Mouse (Mus musculus) frontal cortex, adult 2 months (tissue): ENCODE measurements around the gene Rbm25. TPM values are rescaled to one million over a fixed set of nuclear protein-coding genes. Genes with fewer than 3 reads are reported as not detected.
A peak's percentile ranks its signal among the peaks of the same experiment; 100 is the strongest.

ENCODE experiments used
- DNase-seq, 2 experiments: peaks; one replicate each; pipeline ENCODE4 v3.0.0; 2022; ENCODE audit warnings: low spot score in 1 of 2; ENCODE audit errors: extremely low spot score in 1 of 2
- polyA plus RNA-seq: library from polyadenylated mRNA; depleted of rRNA; stranded (reverse); fragments of >200 nt; gene quantifications from 2 replicates; pipeline ENCODE4 v1.2.3, GENCODE M21; 2012

Gene Rbm25
- polyA plus RNA-seq, 1 experiment = 181 TPM

DNA sequence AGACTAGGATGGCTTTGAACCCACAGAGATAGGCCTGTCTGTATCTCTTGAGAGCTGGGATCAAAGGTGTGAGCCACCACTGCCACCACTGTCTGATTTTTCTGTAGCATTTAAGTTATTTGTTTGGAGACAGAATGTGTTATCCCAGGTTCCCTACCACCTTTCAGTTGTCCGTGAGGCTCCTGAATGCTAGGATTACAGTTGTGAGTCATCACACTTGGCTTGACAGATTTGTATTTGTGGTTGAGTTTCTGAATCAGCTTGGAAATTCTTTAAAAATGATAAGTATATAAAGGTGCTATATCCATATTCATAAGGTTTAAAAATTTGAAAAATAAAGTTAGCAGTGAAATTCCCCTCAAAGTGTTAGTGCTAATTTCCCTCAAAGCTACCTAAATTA lies 12.1 kb downstream of the Rbm25 start:
- DNase-seq = no peak

DNA sequence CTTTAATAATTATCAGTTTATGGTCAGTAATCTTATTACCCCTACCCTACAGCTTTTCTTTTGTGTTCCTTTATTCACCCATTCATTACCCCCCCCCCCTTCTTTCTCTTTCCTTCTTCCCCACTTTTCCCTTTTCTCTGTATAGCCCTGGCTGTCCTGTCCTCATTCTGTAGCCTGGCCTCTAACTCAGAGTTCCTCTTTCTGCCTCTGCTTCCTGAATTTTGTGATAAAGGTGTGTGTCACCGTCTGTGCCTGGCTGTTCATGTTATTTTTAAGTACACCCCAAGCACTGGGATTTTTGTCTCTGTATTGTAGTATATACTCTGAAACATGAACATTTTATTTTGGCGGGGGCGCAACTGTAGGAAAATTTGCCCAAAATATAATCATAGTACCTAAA lies 19.3 kb downstream of the Rbm25 start:
- DNase-seq = no peak

DNA sequence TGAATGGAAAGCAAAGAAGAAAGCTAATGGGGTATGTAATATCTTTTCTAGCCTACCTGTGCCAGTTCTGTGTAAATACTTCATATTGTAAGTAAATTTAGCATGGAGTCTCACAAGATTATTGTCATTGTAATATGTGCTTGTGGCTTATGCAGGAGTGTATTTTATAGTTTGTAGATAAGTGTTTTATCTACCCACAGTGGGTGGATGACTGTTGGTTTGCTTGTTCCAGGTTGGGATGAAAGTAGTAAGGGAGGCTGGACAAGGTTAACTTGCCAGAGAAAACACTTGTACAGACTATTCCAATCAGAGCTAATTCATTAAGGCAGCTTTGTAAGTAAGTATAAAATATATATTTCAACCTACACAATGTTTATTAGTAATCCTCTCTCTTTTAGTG lies 20.4 kb downstream of the Rbm25 start:
- no peak for DNase-seq

DNA sequence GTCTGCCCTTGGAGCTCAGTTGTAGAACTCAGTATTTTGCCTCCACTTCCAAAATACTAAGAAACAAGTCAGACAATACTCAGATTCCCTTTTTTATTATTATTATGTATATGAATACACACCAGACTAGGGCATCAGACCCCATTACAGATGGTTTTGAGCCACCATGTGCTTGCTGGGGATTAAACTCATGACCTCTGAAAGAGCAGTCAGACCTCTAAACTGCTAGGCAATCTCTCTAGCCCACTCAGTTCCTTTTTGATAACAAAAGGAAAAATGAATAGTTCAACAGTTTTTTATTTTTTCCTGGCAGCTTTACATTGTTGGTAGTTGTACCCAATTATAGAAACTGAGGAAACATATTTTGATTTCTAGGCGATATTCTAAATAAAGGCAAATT lies 54.4 kb downstream of the Rbm25 start:
- no peak for DNase-seq

DNA sequence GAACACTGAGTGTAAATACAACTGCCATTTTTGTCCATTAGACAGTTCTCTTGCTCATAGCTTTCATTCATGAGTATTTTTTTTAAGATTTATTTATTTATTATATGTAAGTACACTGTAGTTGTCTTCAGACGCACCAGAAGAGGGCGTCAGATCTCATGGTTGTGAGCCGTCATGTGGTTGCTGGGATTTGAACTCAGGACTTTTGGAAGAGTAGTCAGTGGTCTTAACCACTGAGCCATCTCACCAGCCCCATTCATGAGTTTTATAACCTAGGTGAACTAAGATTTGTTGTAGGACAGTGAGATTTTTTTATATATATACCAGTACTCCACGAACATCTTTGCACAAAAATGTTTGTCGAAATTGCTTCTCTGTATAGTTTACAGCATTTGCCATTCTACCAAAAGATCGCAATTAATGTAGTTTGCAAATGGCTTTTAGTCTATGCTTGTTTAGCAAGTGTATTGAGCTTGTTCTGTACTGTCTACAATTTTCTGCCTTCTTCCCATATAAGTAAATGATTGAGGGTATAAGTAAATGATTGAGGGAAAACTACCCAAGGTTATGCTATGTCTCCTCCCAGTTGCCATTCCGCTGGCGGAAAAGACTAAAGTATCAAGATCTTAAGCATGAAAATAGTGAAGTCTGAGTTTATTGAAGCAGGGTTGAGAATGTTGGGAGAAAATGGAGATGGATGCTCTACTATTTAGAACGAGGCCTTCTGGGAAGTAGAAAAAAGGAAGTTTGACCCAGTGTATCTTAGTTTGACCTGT lies 55.7 kb downstream of the Rbm25 start:
- no peak for DNase-seq

DNA sequence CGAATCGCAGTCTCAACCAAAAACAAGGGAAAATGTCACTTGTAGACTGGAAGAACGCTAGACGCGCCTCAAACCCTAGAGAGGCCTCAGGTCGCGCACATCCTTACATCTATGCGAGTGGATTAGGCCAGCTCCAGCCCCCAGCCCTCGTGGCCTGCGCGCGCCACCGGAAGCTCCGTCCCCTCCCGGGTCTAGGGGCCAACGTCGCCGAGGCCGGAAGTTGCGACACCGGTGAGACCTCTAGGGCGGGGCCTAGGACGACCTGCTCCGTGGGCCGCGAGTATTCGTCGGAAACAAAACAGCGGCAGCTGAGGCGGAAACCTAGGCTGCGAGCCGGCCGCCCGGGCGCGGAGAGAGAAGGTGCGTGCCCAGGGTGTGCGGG lies 56.9 kb downstream of the Rbm25 start, which contains the start of gene Psen1:
Gene Psen1 (plus strand): TSS at position 219 of the 382 bp plus-strand sequence.
- DNase-seq = peak; percentile 84 to 95

DNA sequence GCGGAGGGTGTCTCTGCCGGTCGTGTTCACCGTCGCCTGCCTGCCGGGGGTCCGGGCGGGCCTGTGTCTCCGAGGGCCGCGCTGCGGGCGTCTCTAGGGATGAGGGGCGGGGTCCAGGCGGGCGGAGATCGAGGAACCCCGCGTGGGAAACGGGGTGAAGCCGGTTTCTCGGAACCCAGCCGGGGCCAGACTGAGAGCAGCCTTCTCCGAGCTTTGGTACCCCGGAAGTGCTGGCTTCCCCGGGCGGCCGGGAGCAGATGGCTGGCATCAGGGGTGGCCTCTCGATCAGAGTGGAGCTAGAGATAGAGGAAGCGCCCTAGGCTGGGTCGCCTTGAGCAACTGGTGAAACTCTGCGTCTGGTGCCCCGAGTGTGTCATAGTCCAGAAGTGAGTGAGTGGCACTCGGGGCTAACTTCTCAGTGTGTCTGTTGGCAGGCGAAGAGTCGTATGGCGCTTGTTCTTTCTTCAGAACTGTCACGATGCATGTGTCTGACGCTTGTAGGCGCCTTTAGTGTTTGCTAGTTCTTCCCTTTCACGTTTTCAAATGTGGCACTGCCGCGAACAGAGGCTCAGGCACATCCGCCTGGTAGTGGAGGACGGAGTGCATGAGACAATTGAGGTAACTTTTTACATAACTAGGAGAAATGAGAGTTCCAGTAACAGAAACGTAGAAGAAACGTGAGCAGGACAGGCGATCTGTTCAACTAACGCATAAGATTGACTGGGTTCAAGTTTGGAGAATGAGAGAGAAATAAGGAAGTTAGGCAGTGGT lies 57.5 kb downstream of the Rbm25 start:
- peak; percentile 38 to 67 for DNase-seq

DNA sequence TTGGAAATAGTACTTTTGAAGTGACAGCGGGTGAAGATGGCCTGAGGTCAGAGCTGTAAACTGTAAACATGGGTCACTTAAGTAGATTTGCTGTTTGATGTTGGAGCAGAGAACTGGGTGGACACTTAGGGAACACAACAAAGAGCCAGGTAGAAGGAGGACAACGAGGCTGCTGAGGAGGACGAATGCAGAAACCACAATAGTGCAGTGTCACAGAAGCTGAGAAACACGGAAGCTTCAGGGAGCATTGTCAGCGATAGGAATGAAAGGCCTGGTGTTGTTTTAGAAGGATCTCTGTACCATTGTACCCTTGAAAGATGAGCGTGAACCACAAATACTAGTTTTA lies 58.0 kb downstream of the Rbm25 start:
- no peak for DNase-seq

DNA sequence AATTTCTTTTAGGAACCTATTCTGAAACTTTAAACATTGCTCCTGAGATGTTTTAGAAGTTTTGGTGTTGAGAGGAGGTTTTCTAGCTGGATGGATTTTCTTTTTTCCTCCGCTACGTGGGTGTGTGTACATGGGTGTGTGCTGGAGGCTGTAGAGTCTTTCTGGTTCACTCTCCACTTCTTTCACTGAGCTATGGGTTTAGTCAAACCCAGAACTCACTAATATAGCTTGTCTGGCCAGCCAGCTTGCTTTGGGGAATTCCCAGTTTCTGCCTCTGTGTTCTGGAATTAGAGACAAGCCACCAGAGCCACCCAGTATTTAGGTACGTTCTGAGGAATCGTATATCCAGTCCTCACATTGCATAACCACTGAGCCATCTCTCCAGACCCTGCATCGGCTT lies 63.0 kb downstream of the Rbm25 start:
- DNase-seq = no peak

DNA sequence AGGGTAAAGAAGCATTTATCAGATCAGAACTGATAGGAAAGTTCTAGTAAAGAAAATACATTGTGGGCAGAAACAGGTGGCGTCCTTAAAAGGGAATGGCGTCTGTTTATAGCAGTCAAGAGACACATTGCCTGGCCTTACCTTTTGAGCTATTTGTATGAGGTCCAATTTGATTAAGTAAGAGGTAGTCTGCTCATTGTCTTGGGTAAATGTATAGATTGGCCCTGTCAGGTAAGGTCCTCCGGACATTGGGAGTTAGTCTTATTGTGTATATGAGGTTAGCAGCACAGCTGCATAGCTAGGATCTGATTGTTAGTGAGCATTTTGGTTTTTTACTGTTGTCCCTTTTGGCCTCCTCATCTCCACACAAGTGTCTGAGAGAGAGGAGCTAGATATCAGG lies 63.6 kb downstream of the Rbm25 start:
- no peak for DNase-seq

DNA sequence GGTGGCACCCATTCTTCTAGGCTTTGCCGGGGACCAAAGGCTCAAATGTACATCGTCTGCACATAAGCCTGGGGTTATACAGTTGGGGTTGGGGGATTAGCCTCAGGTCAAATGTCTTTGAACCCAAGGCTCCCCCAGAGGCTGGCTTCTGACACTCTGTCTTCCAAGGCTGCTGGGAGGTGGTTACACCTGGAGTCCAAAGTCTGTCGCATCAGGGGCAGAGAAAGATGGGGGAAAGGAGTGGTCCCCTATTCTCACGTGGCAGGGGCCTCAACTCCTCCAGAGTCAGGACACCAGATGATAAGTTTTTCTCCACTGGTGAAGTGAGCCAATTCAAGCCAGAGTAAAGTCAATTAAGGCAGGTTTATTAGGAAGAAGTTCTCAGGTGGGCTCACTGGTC lies 67.6 kb downstream of the Rbm25 start:
- DNase-seq = no peak

DNA sequence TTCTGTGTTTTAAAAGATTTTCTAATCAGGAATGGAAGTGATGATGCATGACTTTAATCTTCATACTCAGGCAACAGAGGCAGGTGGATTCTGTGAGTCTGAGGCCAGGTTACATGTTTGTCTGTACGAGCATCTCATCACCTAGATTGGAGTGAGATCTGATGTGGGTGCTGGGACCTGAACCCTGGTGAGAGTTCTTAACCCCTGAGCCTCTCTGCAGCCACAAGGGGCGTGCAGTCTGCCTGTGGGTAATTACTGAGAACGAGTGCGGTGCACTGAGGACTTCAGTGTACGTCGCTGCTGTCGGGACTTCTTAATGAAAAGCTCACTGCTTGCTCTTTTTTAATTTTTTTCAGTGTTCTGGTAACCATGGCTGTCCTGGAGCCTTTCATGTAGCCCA lies 70.6 kb downstream of the Rbm25 start:
- DNase-seq = no peak

DNA sequence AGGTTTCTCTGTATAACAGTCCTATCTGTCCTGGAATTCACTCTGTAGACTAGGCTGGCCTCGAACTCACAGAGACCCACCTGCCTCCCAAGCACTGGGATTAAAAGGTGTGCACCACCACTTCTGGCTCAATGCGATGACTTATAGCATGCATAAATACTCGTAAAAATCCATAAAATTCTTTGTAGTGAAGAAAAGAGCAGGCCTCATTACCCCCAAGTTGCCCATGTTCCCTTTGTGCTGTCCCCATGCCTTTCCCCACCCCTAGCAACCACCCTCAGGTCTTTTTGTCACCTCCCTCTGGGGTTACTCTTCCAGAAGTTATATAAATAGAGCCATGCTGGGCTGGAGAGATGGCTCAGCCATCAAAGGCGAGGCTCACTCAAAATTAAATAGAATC lies 71.8 kb downstream of the Rbm25 start:
- no peak for DNase-seq

DNA sequence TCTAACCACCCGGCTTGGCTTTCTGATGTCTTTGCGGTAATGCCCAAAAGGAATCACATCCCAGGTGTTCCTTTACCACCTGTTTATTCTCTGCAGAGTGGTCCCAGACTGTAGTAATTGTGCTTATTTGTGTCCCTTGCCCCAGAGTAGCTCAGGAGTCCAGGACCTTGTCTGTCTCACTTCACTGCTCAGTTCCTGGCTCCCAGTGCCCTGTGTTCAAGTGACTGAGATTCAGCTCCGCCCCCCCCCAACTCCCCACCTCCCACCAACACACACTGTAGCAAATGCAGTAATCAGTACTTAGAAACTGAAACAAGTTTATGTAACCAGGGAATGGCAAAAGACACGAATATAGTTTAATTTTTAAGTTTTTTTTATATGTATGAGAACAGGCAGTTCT lies 75.9 kb downstream of the Rbm25 start:
- DNase-seq = no peak

DNA sequence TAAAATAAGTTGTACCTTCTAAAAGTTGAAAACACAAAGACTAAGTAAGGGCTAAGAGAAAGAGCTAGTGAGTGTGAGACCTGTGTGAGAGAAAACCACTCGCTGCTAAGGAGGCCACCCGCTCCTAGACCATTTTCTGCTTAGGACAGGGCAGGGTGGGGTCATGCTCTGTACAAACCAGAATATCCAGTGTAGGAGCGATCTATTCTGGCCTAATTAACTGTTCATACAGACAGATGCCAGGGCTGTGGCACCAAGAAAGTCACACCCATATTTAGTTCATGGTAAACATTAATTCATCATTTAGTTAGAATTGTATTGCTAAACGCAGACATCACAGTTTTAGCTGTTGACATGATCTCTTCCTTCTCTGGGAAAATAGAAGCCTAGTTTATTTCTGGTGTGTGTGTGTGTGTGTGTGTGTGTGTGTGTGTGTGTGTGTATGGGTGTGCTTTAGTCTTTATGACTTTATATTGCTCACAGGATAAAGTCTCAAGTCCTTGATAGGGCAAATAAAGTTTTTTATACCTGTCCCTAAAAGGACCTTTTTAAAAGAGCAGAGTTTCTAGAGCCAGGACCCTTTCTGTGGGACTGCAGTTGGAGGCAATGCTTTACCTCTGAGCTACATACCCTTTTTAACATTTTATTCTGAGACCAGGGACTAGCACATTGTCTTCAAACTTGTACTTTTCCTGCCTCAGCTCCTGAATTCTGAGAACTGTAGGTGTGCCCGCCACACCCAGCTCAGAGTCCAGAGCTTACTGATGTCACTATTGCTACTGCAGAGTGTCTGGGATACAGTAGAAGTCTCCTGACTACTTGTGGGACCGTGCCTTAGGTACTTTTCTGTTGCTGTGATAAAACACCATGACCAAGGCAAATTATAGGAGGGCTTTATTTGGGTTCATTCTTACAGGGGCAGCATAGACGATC lies 77.4 kb downstream of the Rbm25 start:
- no peak for DNase-seq

DNA sequence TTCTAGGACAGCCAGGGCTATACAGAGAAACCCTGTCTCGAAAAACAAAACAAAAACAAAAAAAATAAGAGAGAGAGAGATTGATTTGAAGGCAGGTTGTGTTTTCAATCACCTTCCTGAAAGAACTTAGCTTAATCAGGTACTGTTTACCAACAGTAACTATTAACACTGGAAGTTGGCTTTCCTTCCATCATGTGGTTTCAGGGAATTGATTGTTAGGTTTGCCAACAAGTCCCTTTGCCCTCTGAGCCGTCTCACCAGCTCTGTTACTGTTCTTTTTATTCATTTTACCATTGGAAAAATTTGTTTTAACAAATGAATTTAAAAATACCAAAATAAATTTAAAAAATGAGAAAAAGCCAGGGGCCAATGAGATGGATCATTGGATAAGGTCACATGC lies 78.9 kb downstream of the Rbm25 start:
- no peak for DNase-seq

DNA sequence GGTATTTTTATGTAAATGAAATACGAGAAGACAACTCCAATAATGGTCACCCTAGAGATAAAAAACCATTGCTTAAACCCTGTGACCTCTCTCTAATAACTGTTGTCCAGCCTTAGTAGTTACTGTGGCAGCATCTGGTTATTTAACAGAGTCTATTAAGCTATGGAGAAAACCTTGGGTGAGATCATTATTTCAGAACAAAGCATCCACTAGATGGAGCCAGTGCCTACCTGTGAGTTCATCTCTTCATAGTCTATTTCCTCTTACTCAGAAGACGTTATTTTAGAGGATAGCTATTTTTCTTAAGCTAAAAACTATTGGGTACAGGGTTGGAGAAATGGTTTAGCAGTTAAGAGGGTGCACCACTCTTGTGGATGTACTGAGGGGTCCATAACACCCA lies 82.7 kb downstream of the Rbm25 start:
- DNase-seq = peak; percentile 37 to 90

DNA sequence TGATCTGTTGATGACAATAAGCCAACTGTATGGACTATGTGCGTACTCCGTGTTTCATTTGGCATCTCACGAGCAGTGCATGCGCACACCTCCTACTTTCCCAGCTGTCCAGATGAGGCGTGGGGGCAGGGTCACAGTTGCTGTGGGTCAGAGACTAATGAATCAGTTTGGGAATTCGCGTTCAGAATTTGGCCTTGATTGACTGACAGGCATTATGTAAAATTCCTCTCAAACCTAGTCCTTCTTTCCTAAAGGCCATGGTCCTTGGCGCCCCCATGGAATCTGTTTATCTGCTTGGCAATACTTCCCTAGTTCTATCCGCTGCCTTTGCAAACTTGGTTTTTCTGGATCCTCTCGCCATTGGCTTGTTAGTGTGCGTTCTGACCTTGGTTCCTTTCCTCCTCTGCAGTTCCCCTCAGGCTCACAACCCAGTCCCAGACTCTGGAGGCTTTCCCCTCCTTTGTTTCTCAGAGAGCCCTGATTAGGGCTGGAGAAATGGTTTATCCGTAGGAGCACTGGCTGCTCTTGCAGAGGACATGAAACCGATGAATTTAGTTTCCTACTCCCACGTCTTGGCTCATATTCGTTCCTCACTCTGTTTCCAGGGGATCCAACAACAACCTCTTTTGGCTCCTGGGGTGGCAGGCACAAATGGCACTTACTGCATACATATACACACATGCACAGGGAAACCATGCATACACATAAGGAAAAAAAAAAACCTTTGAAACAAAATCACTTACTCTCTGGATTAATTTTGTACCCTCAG lies 85.6 kb downstream of the Rbm25 start:
- peak; percentile 25 to 72 for DNase-seq

DNA sequence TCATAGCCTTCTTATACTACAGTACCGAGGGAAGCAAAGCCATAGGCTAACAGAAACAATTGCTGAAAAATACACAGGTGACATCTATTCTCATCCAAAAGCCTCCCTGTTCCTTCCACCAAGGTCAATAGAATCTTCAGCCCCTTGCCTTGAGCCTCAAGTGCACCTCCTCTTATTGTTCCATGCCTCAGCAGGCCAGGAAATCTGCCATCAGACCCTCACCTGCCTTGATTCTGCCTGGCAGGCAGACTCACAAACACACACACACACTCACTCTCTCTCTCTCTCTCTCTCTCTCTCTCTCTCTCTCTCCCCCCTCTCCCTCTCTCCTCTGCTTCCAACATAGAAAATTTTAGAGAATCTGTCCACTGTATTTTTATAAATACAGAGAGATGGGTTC lies 88.4 kb downstream of the Rbm25 start:
- no peak for DNase-seq

DNA sequence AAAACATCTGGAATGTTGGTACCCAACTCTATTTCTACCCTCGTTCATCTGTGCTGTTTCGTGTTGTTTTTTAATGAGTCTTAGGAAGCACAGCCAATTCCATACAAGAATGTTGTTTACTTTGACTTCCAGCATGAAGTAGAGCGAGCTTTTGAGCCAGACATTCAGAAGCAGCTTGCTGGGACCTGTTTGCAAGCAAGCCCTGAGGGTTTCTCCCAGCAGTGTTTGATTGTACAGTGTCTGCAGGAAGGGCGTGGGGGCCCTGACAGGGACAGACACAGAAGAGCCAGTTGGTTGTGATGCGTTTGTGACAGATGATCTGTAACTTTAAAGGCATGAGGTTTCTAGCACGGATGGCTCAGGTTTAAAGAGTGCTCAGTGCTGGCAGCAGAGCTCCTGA lies 90.2 kb downstream of the Rbm25 start:
- DNase-seq = no peak
